Mouse (Mus musculus): ENCODE results near the gene S100a6. TPM values are rescaled to one million over a fixed set of nuclear protein-coding genes. Genes with fewer than 3 reads are reported as not detected.
A peak's percentile ranks its signal among the peaks of the same experiment; 100 is the strongest.

Gene S100a6
- polyA plus RNA-seq, 2 experiments: 108 to 233 TPM

GRCm38 (mm10) chr3:90605049-90605448 lies 7.6 kb upstream of the S100a6 start:
- H3K4me2 ChIP-seq (replicated peaks; ENCODE audit: low read depth, low read length, severe bottlenecking): no peak overlapping the region
- TF ChIP-seq POLR2A (IDR thresholded peaks at IDR 0.05; ENCODE audit: borderline replicate concordance, extremely low read depth, insufficient read depth, insufficient read length): no peak
- no peak for DNase-seq (ENCODE audit: low spot score)
- H3K4me1 ChIP-seq (ENCODE audit: control insufficient read depth, insufficient read depth, low read length): peaks cover 39% of the 10 kb centered on the region
- whole genome bisulfite sequencing: 71% methylated on average over 3 of the region's 3 CpGs
- no peaks in the 10 kb centered on the region for H3K9me3 ChIP-seq (ENCODE audit: control insufficient read depth, low read length)
- no peak for ATAC-seq (ENCODE audit: low FRiP score, low read depth)
- no peaks in the 10 kb centered on the region for H3K27me3 ChIP-seq (ENCODE audit: control insufficient read depth, insufficient read depth, low read length)
- no peaks in the 10 kb centered on the region for H3K36me3 ChIP-seq (ENCODE audit: control insufficient read depth, insufficient read depth, low read length)
- H3K4me3 ChIP-seq (replicated peaks; ENCODE audit: low read length): no peak overlapping the region
- peak overlapping the region; percentile 84 for H3K27ac ChIP-seq (replicated peaks; ENCODE audit: low read depth, low read length)
- no peak overlapping the region for H3K9ac ChIP-seq (ENCODE audit: low read depth, low read length, severe bottlenecking)

- Histone ChIP-seq H3K4me2 (replicated peaks; ENCODE audit: low read depth, low read length, severe bottlenecking) (0 out of 2 replicates have a peak overlapping the region, but pooled peaks have one; percentile 3), H3K27ac (replicated peaks; ENCODE audit: low read depth, low read length) (peak overlapping the region; percentile 84), H3K27me3 (ENCODE audit: control insufficient read depth, insufficient read depth, low read length) (no peaks in the 10 kb centered on the region), H3K36me3 (ENCODE audit: control insufficient read depth, insufficient read depth, low read length) (no peaks in the 10 kb centered on the region), H3K4me3 (replicated peaks; ENCODE audit: low read length) (no peak overlapping the region), H3K9me3 (ENCODE audit: control insufficient read depth, low read length) (no peaks in the 10 kb centered on the region), H3K4me1 (ENCODE audit: control insufficient read depth, insufficient read depth, low read length) (peaks cover 39% of the 10 kb centered on the region), H3K9ac (ENCODE audit: low read depth, low read length, severe bottlenecking) (no peak overlapping the region)
- 58% methylated on average over 2 of the region's 2 CpGs for WGBS
- TF ChIP-seq POLR2A (IDR thresholded peaks at IDR 0.05; ENCODE audit: borderline replicate concordance, extremely low read depth, insufficient read depth, insufficient read length): no peak
- 0 out of 2 replicates have a peak, but pooled peaks have one; percentile 28 for ATAC-seq (ENCODE audit: low FRiP score, low read depth)
- DNase-seq (ENCODE audit: low spot score): no peak
These were observed 6.9 kb upstream of the S100a6 start for GRCm38 (mm10) chr3:90605736-90606135.

GRCm38 (mm10) chr3:90606185-90606584 lies 6.5 kb upstream of the S100a6 start:
- H3K9me3 ChIP-seq (ENCODE audit: control insufficient read depth, low read length): no peaks in the 10 kb centered on the region
- WGBS: 49% methylated on average over 6 of the region's 6 CpGs
- H3K36me3 ChIP-seq (ENCODE audit: control insufficient read depth, insufficient read depth, low read length): no peaks in the 10 kb centered on the region
- peak overlapping the region; percentile 84 for H3K27ac ChIP-seq (replicated peaks; ENCODE audit: low read depth, low read length)
- 0 out of 2 replicates have a peak overlapping the region, but pooled peaks have one; percentile 3 for H3K4me2 ChIP-seq (replicated peaks; ENCODE audit: low read depth, low read length, severe bottlenecking)
- H3K4me1 ChIP-seq (ENCODE audit: control insufficient read depth, insufficient read depth, low read length): peaks cover 39% of the 10 kb centered on the region
- ATAC-seq (ENCODE audit: low FRiP score, low read depth) (peak; percentile 72), DNase-seq (ENCODE audit: low spot score) (peak; percentile 81)
- no peaks in the 10 kb centered on the region for H3K27me3 ChIP-seq (ENCODE audit: control insufficient read depth, insufficient read depth, low read length)
- no peak overlapping the region for H3K4me3 ChIP-seq (replicated peaks; ENCODE audit: low read length)
- no peak overlapping the region for H3K9ac ChIP-seq (ENCODE audit: low read depth, low read length, severe bottlenecking)
- no peak for TF ChIP-seq POLR2A (IDR thresholded peaks at IDR 0.05; ENCODE audit: borderline replicate concordance, extremely low read depth, insufficient read depth, insufficient read length)

- DNase-seq (ENCODE audit: low spot score) (no peak), ATAC-seq (ENCODE audit: low FRiP score, low read depth) (no peak)
- H3K4me3 ChIP-seq (replicated peaks; ENCODE audit: low read length): no peak overlapping the region
- peaks cover 39% of the 10 kb centered on the region for H3K4me1 ChIP-seq (ENCODE audit: control insufficient read depth, insufficient read depth, low read length)
- 89% methylated on average over 3 of the region's 3 CpGs for WGBS
- H3K27me3 ChIP-seq (ENCODE audit: control insufficient read depth, insufficient read depth, low read length): no peaks in the 10 kb centered on the region
- H3K9ac ChIP-seq (ENCODE audit: low read depth, low read length, severe bottlenecking): no peak overlapping the region
- no peaks in the 10 kb centered on the region for H3K36me3 ChIP-seq (ENCODE audit: control insufficient read depth, insufficient read depth, low read length)
- H3K27ac ChIP-seq (replicated peaks; ENCODE audit: low read depth, low read length): no peak overlapping the region
- H3K9me3 ChIP-seq (ENCODE audit: control insufficient read depth, low read length): no peaks in the 10 kb centered on the region
- TF ChIP-seq POLR2A (IDR thresholded peaks at IDR 0.05; ENCODE audit: borderline replicate concordance, extremely low read depth, insufficient read depth, insufficient read length): no peak
- no peak overlapping the region for H3K4me2 ChIP-seq (replicated peaks; ENCODE audit: low read depth, low read length, severe bottlenecking)
These were observed 5.3 kb upstream of the S100a6 start for GRCm38 (mm10) chr3:90607361-90607760.

- WGBS: 77% methylated on average over 3 of the region's 3 CpGs
- Histone ChIP-seq H3K4me3 (replicated peaks; ENCODE audit: low read length) (no peak within 1 kb of the TSS), H3K4me2 (replicated peaks; ENCODE audit: low read depth, low read length, severe bottlenecking) (no peak within 1 kb of the TSS), H3K27me3 (ENCODE audit: control insufficient read depth, insufficient read depth, low read length) (no peaks in the 10 kb centered on the region), H3K4me1 (ENCODE audit: control insufficient read depth, insufficient read depth, low read length) (peaks cover 41% of the 10 kb centered on the region), H3K9ac (ENCODE audit: low read depth, low read length, severe bottlenecking) (no peak within 1 kb of the TSS), H3K9me3 (ENCODE audit: control insufficient read depth, low read length) (no peaks in the 10 kb centered on the region), H3K27ac (replicated peaks; ENCODE audit: low read depth, low read length) (no peak within 1 kb of the TSS), H3K36me3 (ENCODE audit: control insufficient read depth, insufficient read depth, low read length) (no peaks in the 10 kb centered on the region)
- no peak for DNase-seq (ENCODE audit: low spot score)
- ATAC-seq (ENCODE audit: low FRiP score, low read depth): no peak
- TF ChIP-seq POLR2A (IDR thresholded peaks at IDR 0.05; ENCODE audit: borderline replicate concordance, extremely low read depth, insufficient read depth, insufficient read length): no peak
These were observed 4.5 kb upstream of the S100a6 start, which contains the start of gene S100a5 for GRCm38 (mm10) chr3:90608223-90608622. S100a5 (plus strand) TSS chr3:90608523.

GRCm38 (mm10) chr3:90609102-90609501 lies 3.6 kb upstream of the S100a6 start:
- no peaks in the 10 kb centered on the region for H3K36me3 ChIP-seq (ENCODE audit: control insufficient read depth, insufficient read depth, low read length)
- H3K27me3 ChIP-seq (ENCODE audit: control insufficient read depth, insufficient read depth, low read length): no peaks in the 10 kb centered on the region
- no peak for TF ChIP-seq POLR2A (IDR thresholded peaks at IDR 0.05; ENCODE audit: borderline replicate concordance, extremely low read depth, insufficient read depth, insufficient read length)
- H3K4me3 ChIP-seq (replicated peaks; ENCODE audit: low read length): no peak overlapping the region
- no peak overlapping the region for H3K4me2 ChIP-seq (replicated peaks; ENCODE audit: low read depth, low read length, severe bottlenecking)
- no peak for DNase-seq (ENCODE audit: low spot score)
- no peak for ATAC-seq (ENCODE audit: low FRiP score, low read depth)
- H3K9ac ChIP-seq (ENCODE audit: low read depth, low read length, severe bottlenecking): no peak overlapping the region
- no peaks in the 10 kb centered on the region for H3K9me3 ChIP-seq (ENCODE audit: control insufficient read depth, low read length)
- H3K27ac ChIP-seq (replicated peaks; ENCODE audit: low read depth, low read length): no peak overlapping the region
- peaks cover 40% of the 10 kb centered on the region for H3K4me1 ChIP-seq (ENCODE audit: control insufficient read depth, insufficient read depth, low read length)

Measured in limb, embryonic 14.5 days (tissue).